Mouse (Mus musculus): ENCODE data around the gene Cope.
A peak's percentile ranks its signal among the peaks of the same experiment; 100 is the strongest.

The Cope gene

DNA sequence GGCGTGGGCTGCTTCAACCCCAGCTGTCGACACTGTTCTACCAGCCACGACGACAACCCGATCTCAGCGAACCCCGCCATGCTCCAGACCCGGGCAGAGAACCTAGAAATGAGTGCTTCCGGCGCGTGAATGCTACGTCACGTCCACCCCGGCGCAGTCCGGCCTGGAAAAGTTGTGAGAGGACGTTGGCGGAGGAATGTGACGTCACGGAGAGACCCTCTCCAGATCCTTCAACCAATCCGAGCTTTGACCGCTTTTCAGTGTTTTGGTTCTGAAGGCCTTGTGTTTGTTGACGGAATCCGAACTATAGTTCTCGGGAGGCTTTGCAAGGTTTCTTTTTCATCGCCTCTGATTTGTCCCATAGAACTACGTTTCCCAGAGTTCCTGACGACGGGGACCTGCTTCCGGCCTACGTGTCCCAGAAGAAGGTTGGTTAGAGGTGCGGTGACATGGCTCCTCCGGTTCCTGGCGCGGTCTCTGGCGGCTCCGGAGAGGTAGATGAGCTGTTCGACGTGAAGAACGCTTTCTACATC lies at the start of gene Cope, which contains the start of gene Ddx49:
Gene Cope, plus strand, starts transcription at position 161 of the 533 bp plus-strand sequence.
Gene Ddx49, minus strand, starts transcription at position 132 of the 533 bp plus-strand sequence.
- peak; percentile 96 for DNase-seq (ENCODE audit: low read depth)

DNA sequence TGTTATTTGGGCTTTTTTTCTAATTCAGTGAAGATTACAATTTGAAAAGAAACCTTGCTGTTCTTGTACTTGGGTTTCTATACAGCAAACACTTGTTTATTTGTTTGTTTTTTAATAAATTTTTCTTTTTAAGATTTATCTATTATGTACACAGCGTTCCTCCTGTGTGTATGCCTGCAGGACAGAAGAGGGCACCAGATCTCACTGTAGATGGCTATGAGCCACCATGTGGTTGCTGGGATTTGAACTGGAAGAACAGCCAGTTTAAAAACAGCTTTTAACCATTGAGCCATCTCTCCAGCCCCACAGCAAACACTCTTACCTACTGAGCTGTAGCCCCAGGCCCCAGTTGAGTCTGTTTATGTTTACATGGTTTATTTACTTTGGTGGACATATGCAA lies 47.7 kb upstream of the Cope start:
- no peak for DNase-seq (ENCODE audit: low read depth)

DNA sequence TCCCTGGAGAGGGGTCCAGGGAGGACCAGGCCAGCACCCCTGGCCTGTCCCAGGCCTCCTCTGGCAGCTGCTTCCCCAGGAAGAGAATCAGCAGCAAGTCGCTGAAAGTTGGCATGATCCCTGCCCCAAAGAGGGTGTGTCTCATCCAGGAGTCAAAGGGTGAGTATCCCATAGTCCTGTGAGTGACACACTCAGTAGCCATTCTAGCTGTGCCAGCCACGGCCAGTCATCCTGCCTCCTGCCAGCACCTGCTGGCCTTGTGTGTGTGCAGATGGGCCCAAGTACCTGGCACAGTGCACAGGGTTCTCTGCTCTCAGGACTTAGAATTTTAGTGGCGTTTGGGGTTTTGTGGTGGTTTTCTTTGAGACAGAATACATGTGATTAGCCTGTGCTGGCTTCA lies 44.9 kb upstream of the Cope start:
- no peak for DNase-seq (ENCODE audit: low read depth)

DNA sequence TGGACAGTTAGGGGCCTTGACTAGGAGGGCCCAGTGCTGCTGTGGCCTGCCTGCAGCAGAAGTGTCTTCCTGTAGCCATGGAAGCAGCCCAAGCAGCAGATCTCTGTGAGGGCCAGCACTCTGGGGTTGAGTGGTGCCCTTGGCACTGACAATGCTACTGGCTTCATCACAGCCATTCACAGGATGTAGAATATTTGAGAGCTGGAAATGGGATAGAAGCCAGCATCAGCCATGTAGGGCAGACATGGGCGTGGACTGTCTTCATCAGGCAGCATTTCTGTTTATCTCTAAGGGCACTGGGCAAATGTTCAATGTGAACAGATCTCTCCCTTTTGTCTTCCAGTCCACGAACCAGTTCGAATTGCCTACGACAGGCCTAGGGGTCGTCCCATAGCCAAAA lies 43.7 kb upstream of the Cope start:
- DNase-seq (ENCODE audit: low read depth): no peak

DNA sequence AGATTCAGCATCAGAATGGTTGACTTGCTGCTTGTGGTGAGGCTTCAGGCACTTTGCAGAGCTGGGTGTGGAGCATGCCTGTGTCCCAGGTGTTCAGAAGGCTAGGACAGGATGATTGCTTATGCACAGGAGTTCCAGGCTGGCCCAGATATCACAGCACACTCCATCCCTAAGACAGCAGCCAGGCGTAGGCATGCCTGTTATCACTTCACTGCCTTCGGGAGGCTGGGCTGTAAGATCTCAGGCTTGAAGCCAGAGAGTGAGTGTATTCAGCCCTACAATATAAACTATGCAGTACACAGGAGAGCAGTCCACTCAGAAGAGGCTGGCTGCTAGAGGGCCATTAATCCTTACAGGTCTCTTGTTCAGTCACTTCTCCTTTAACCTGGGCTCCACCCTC lies 43.3 kb upstream of the Cope start:
- no peak for DNase-seq (ENCODE audit: low read depth)

DNA sequence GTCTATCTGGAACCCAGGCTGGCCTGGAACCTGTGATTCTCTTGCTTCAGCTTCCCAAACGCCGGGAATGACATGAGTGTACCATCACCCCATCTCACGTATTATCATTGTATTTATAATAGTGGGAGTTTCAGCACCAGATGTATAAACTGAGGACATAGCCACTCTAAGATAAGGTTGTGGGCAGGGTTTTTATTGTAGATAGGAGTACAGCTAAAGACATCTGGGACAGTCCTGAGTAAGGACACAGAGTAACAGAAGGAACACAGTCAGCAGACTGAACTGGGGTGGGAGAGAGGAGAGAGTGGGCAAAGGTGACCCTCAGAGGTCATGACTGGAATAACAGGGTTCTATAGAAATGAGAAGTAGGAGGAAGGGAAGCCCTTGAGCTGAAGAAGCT lies 34.6 kb upstream of the Cope start:
- no peak for DNase-seq (ENCODE audit: low read depth)

DNA sequence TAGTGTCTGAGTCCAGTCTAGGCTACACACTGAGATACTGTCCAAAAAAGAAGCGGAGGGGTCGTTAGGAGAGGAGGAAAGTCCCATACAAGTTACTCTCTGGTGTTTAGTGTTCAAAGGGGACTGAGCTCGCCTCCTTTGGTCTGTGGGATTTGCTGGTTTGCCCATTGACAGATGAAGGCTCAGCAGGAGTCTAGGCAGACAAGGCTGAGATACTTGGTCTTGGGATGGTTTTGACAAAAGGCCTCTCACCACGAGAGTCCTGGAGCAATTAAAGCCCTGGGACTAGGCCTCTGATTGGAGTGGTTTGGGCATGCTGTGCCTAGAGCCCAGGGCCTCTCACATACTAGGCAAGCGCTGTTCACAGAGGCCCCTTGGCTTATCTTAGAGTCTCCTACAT lies 34.0 kb upstream of the Cope start:
- DNase-seq (ENCODE audit: low read depth): no peak

DNA sequence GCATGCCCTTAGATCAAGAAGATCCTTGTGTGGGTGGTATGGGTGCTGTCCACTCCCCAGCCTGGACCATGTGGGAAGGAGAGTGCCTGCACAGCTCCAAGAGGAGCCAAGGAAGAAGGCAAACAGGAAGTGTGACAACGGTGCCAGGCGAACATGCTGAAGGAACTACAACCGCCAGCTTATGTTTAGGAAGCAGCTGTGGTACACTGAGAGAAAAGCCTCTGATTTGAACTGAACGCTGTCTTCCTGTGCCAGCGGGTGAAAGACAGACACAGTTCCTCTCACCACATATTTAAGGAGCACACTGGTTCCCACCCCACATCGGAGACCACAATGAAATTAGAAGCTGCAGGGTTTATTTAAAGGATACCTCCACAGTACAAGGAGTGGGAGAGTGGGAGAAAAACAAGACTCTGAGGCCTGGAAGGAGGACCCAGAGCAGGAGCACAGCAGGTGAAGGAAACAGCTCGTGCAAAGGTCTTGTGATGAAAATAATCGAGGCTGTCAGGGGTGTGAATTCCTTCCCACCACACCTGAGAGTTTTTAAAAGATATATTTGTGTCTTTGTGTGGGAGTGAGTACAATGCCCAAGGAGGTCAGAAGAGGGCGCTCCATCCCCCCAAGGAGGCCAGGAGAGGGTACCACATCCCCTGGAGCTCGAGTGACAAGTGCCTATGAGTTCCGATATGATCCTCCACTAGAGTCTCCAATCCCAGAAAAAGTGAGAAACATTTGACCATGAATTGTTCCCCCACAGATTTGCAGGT lies 33.3 kb upstream of the Cope start:
- peak; percentile 47 for DNase-seq (ENCODE audit: low read depth)

DNA sequence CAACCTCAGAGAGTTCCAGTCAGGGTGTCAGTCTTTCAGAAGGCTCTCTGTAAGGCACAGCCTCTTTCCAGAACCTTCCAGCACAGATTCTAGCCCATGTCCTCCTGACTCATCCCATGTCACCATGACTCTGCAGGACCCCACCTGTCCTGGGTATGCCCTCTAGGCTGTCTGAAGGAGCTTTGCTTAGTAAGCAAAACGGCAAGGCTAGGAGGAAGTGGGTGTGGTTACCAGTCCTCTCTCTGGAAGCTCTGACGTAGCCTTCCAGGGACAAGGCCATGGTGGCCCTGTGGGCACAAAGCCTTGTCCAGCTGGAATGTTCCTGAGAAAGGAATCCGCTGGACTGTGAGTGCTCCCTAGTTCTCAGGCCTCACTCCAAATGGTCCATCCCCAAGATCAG lies 29.4 kb upstream of the Cope start:
- DNase-seq (ENCODE audit: low read depth): peak; percentile 40

DNA sequence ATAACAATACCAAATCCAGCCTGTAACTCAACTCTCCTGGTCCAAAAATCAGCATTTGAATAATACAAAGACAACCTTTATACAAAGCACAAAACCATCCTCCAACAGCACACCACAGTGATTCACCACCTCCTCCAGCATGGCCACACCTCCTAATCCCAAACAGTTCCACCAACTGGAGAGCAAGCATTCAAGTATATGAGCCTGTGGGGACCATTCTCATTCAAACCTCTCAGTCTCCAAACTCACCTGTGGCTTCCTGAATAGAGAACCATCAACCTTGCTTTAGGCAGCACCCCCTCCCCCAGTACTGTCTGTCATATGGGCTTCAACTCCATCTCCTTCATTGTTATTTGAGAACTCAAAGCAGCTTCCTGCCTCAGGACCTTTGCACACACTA lies 28.0 kb upstream of the Cope start:
- DNase-seq (ENCODE audit: low read depth): no peak

DNA sequence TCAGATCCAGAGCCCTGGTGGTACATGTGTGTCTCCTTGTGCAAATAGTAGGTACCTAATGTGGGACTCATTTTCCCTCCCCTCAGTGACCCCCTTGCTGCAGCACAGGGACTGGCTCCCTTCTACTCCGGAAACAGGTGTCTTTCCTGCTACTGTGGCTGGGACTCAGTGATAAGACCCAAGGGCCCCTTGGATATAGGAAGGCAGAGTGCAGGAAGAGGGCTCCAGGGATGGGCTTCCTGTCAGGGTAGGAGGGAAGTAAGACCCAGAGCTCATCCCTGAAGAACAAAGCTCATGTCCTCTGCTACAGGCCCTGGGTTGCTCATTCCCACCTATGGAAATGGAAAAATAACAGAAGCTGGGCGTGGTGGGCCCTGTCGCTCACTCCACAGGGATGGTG lies 25.8 kb upstream of the Cope start:
- no peak for DNase-seq (ENCODE audit: low read depth)

DNA sequence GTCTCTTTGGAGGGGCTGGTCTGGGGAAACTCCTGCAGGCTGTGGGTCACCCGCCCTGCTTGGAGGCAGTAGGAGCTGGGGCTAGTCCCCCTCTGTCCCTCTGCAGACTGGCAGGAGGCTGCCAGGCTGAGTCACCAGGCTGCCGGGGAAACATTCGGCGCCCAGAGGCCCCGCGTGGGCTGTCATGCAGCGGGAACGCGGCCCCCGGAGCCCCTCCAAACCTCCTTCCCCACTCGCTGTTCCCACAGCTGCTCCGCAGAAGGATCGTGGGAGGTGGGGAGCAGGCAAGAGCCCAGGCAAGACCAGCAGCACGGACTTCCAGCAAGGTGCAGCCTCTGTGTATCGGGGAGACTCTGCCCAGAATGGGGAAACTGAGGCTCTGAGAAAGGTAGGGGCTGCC lies 24.1 kb upstream of the Cope start:
- DNase-seq (ENCODE audit: low read depth): no peak

DNA sequence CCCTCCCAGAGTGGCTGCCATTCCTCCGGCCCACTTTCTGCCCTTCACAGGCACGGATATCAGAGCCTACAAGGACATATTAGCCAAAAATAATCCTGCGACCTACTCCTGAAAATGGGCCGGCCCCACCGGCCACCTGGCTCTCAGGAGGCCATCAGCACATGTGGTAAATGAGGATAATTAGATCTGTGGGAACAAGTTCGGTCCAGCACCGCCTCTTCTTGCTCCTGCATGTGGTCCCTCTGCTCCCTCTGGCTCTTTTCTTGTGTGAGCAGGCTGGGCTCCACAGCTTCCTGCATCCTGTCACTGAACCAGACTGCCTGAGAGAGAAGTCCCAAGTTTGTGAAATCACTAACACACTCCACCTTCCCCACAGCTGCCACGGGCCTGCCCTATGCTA lies 23.1 kb upstream of the Cope start:
- no peak for DNase-seq (ENCODE audit: low read depth)

DNA sequence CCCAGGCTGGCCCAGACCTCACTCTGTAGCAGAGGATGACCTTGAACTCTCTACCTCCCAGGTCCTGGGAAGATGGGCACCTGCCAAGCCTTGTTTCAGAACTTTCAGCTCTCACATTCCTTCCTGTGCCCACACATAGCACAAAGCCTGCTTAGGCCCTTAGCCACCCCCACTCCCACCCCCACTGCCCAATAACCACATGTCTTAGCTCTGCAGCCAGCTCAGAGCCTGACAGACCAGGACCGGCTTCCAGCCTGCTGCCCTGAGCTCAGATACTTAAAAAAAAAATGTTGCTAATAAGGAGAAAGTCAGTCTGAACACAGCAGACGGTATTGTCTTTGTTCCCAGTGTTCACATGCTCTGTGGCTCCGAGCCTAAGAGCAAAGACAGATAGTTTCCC lies 21.3 kb upstream of the Cope start:
- no peak for DNase-seq (ENCODE audit: low read depth)

DNA sequence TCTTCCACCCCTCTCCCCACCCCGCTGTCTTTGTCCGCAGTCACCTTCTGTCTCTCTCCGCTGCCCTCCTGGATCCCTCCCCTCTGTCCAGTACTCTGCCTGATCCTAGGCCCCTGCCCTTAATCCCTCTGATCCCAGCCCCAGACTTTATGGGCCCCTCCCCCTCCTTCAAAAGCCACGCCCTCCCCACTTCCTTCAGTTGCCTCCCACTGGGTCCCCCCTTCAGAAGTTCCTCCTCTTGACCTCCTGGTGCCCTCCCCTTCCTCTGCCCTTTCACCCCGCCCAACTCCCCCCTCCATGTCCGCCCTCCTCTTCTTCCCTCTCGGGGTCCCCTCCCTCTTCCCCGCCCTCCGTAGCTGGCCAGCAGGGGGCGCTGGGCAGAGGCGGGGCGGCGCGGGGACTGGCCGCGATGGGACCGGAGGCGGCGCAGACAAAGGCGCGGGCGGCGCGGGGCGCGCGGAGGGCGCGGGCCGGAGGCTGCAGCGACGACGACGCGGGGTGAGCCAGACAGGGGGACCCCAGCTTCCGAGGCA lies 19.6 kb upstream of the Cope start, which contains the start of gene Homer3:
Gene Homer3, plus strand, starts transcription at position 225 of the 533 bp plus-strand sequence.
- DNase-seq (ENCODE audit: low read depth): peak; percentile 88

DNA sequence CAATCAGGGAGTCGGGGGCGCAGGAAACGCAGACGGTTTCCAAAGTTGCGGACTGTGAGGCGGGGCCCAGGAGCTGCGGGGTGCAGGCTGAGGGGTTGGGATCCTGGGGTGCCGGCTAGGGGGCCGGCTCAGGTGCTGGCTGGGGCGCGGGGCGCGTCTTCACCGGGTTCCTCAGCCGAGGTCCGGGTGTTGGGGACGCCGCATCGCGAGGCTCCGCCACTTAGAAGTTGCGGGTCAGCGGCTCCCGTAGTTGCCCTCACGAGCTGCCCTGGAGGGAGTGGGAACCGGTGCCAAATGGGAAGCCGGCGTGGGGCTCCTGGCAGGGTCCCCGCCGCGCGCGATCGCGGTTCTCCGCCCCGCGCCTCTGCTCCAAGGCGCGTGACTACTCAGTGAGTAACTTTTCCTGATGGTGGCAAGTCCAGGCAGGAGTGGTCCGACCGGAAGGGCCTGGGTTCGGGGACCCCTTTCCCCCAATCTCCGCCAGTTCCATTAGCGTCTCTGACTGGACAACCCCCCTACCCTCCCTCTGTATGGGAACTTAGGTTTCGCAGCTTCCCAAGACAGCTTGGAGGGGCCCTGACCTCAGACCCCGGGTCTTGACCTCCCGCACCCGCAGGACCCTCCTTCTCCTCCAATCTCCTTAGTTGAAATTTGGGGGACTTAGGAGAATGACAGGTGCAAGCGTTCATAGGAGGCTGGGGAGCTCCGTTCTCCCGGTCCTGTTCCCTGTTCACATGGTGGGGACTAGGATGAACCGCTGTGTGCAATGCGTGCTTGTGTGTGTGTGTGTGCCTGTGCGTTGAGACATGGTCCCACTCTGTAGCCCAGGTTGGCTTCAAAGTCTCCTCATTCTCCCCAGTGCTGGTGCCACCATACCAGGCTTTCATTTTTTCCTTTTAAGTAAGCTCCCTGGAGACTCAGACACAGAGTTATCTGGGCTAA lies 18.9 kb upstream of the Cope start:
- DNase-seq (ENCODE audit: low read depth): peak; percentile 22

DNA sequence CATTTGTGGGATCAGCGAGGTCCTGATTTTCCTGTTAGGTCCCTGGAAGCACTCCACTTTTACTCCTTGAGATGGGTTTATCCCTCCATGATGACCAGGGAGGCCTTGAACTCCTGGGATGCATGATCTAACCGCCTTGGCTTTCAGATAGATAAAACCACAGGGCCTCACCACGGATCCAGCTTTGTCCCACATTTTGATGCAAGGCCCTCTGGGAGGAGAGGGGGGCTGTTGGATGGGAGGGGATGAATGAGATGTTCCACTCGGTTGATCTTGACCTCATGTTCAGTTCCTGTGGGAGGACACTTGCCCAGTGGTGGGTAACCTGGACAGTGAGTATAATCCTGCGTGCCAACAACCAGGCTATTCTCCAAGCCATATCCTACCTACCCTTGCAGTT lies 17.9 kb upstream of the Cope start:
- DNase-seq (ENCODE audit: low read depth): no peak

DNA sequence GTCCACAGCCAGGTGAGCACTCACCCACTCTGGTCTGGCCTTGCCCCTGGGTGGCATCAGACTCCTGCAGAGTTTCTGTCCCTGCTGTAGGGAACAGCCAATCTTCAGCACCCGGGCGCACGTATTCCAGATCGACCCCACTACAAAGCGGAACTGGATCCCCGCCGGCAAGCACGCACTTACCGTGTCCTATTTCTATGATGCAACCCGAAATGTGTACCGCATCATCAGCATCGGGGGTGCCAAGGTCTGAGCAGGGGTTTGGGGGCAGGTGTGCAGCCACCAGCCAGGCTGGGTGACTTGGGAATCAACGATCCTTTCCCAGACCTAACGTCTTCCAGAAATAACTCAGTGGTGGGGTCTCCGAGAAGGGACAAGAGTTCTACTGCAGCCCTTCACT lies 17.0 kb upstream of the Cope start:
- no peak for DNase-seq (ENCODE audit: low read depth)

DNA sequence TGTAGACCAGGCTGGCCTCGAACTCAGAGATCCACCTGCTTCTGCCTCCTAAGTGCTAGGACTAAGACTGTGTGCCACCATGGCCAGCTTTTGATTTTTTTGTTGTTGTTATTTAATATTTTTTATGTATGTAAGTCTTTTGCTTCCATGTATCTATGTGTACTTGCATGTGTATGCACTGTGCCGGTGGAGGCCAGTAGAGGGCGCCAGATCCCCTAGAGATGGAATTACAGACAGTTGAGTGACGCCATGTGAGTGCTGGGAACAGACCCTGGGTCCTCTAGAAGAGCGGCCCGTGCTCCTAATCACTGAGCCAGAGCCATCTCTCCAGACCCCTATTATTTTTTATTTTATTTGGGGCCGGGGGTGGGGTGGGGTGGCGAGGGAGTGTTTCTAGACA lies 15.6 kb upstream of the Cope start:
- peak; percentile 57 for DNase-seq (ENCODE audit: low read depth)

DNA sequence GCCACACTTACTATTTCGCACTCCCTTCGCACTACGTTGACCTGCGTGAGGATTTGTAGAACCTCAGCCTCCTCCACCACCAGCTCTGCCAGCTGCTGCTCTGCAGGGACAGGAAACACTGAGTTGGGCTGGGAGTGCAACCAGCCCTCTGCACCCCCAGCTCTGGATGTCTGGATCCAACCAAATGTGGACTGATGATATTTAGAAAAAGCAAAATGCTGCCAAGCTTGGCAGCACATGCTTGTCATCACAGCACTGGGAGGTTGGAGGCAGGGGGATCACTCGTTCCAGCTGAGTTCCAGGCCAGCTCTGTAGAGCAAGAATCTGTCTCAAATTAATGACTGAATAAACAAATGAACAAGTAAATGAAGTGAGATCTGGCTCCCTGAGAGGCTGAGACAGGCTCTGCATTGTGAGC lies 8.3 kb upstream of the Cope start:
- no peak for DNase-seq (ENCODE audit: low read depth)

DNA sequence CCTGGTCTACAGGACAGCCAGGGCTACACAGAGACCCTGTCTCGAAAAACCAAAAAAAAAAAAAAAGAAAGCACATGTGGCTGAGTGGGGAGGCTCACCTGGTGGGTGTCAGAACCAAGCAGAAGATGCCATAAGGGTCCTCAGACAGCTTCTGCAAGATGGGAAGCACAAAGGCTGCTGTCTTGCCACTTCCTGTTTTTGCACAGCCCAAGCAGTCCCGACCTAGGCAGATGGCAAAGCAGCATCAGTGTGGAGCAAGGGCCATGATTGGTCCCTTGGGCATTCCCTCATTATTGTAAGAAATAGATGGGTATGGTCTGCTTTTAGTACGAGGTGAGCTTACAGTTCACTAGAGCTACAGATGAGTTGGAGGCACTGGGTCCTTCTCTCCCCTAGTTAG lies 1.4 kb upstream of the Cope start:
- no peak for DNase-seq (ENCODE audit: low read depth)

DNA sequence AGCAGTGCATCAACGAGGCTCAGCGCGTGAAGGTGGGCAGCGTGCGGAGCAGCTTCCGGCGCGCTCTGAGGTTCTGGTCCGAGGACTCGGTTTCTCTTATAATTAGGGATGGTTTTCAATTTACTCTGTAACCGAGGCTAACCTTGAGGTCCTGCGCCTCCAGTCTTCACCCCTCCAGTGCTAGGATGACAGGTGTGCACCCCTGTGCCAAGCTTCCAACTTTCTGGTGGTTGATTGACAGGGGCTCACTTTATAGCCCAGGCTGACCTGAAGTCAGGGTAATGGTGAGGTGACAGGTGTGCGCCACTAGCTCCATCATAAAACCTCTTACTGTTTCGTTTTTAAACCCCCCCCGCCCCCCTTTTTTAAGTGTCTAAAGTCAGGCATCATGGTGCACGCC lies 583 bp downstream of the Cope start:
- DNase-seq (ENCODE audit: low read depth): no peak

DNA sequence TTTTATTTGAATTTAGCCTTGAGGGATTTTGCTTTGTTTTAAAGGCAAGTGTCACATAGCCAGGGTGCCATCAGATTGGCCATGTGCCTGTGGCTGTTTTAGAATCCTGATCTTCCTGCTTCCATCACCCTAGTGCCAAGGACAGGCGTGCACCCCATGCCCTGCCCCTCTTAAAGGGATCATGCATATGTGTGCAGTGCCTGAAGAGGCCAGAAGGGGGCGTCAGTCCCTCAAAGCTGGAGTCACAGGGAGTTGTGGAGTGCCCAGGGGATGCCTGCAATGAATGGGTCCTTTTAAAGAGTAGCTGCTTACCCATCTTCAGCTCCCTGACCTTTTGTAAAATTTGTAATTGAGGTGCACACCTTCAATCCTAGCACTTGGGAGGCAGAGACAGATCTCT lies 7.0 kb downstream of the Cope start:
- DNase-seq (ENCODE audit: low read depth): peak; percentile 66

All from induced T-regulatory cell, adult 2 months (primary cell).